Mouse (Mus musculus) B cell, adult (primary cell): Measurements from ENCODE around the gene Gm3187. TPM values are rescaled to one million over a fixed set of nuclear protein-coding genes. Genes with fewer than 3 reads are reported as not detected.

Source experiments
- total RNA-seq: library from RNA; stranded (reverse); gene quantifications from 4 replicates; pipeline ENCODE4 v1.2.4, GENCODE M21; 2023; ENCODE audit not compliant: inconsistent age

The Gm3187 gene
- not detected in 4 replicates for total RNA-seq

DNA sequence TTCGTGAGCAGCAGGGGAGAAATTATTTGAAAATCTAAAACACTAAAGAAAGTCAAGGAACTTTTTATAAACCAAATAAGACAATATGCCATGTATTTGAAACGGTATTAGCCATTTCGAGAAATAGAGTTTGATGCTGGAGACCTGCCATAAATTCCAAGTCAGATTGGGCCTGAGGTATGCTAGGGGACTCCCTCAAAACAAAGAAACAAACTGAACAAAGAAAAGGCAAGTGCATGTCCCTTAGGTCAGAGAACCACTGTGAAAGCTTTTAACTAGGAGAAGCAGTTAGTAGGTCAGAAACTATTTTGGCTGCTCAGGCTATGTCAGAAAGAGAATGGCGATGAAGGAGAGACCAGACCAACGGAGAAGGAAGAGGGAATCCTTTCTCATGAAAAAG lies at the start of gene Gm3187:
TSS of gene Gm3187 (plus strand) at position 301 of the 400 bp plus-strand sequence.

DNA sequence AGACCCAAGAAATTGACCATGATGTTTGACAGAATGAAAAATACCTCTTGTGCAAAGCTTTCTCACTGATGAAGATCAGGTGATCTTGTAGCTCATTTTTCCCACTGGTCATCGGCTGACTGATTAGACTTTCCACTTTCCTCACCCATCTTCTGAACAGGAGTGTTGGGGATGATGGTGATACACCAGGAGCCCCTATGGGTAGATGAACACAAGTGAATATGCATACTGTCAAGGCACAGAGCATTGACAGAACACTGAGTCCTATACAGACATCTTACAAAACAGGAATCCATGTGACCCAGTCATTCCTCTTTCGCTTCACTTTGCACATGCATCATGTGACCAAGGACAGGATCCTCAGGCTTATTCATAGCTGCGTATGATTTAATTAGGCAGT lies 28.6 kb upstream of the Gm3187 start, which contains the start of gene Gm3194:
TSS of gene Gm3194 (minus strand) at position 101 of the 400 bp plus-strand sequence.

GRCm38 (mm10) chr14:5477730-5478129 lies 6.3 kb upstream of the Gm3187 start, which contains the start of gene Gm8246:
Gm8246 (minus strand) TSS chr14:5477830.

GRCm38 (mm10) chr14:5501374-5501773 lies 17.4 kb downstream of the Gm3187 start, which contains the start of gene Gm3488:
Gm3488 (plus strand) TSS chr14:5501674.

GRCm38 (mm10) chr14:5538196-5538595 lies 54.2 kb downstream of the Gm3187 start, which contains the start of gene Gm3532:
Gm3532 (plus strand) TSS chr14:5538496.

Other genes with a start within 250 kb of the Gm3187 start
- gene Gm3526, start 223.6 kb upstream of the Gm3187 start, total RNA-seq: not detected in 4 replicates
- not detected in 4 replicates for gene Gm3542, start 149.3 kb upstream of the Gm3187 start, total RNA-seq
- not detected in 4 replicates for gene Gm3500, start 95.2 kb upstream of the Gm3187 start, total RNA-seq
- gene Gm3194, start 28.7 kb upstream of the Gm3187 start, total RNA-seq: not detected in 4 replicates
- gene Gm8246, start 6.4 kb upstream of the Gm3187 start, total RNA-seq: not detected in 4 replicates
- 0.51 TPM in 1 of 4 replicates, not detected in the others for gene Gm3488, start 17.5 kb downstream of the Gm3187 start, total RNA-seq
- not detected in 4 replicates for gene Gm3532, start 54.3 kb downstream of the Gm3187 start, total RNA-seq
- not detected in 4 replicates for gene Gm8265, start 148.8 kb downstream of the Gm3187 start, total RNA-seq
- not detected in 4 replicates for gene Gm9603, start 203.2 kb downstream of the Gm3187 start, total RNA-seq